Mouse (Mus musculus): ENCODE results near the gene Naxd.

DNA sequence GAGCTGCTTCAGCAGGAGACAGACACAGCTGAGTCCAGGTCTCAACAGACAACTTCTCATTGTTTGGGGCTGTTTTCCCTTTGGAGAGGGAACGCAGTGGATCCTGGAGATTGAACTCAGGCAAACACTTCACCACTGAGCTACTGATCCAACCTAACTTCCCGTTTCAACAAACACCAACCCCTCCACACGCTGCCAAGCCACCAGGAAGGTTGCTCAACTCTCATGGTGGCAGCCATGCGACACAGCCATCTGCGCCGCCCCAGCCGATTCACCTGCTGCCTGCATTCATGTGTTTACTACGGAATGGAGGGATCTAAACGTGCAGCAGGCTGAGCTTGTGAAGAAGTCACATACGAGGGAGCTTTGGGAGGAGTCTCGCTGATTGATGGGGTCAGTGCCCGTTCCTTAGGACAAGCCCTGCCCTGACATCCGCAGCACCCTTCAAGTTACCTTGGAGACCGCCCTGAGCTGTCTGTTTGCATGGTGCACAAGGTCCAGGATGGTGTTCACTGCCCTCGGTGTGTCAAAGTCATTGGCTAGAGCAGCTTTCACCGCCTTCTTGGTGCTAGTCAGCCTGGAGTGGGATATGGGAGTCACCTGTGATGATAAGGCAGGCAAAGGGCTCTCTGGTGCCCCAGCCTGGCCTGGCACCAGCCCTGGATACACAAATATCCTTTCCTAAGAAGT lies 20.2 kb downstream of the Naxd start:
- no peak for TF ChIP-seq CTCF (IDR thresholded peaks at IDR 0.05; ENCODE audit: low read depth)
- no peak for TF ChIP-seq EP300 (IDR thresholded peaks at IDR 0.05; ENCODE audit: low read depth)

Data from heart, postnatal 0 days (tissue).